Mouse (Mus musculus): ENCODE data around the gene Flywch1.
A peak's percentile ranks its signal among the peaks of the same experiment; 100 is the strongest.

The Flywch1 gene

DNA sequence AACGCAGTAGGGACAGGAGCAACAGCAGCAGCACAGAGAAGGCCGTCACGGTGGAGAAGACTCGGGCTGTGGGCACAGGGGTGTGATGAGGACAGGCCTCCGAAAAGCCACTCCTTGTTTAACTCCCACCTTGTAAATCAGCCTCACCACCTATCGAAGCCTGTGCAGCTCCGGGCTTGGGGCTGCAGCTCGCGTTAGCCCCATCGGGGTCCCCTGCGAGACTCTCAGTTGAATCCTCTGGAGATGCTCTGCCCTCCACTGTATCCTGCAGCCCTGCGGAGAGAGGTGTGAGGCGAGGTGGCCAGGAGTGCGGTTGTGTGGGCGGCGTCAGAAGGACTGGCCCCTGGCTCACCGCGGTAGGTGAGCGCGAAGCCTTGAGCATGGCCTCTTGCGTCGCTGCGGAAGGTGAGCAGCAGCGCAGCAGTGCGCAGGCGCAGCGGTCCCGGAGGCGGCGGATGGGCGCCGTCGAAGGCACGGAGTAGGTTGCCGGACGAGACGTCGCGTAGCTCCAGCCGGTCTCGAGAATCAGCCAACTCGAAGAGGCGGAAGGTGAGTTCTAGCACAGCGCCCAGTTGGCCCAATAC is 29.1 kb downstream of the Flywch1 start:
- DNase-seq, result peak; percentile 40 to 57

GRCm38 (mm10) chr17:23741359-23742209 is 29.8 kb downstream of the Flywch1 start:
- DNase-seq, result no peak

DNA sequence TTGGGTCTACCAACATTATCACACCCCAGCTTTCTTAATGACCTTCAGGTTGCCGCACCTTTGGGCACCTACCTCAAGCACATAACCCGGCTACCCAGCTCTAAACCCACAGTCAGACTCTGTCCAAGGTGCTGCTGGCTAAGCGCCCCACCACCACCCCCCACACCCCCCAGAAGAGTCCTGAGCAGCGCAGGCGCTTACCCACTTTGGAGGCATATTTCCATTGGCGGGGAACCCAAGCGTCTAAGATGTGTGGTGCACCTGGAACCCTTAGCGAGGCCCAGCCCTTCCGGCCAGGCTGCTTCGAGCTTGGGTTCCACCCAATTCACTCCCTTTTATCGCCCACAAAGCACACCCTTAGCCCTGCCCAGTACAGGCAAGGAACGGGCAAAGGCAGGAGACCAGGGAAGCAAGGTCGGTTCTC is 30.8 kb downstream of the Flywch1 start, which contains the start of gene Paqr4:
Paqr4 (minus strand) TSS at position 270 of the 424 bp plus-strand sequence.
- peak in 1 of 2 experiments; percentile 30 for DNase-seq

- peak; percentile 64 to 75 for DNase-seq
Observed at GRCm38 (mm10) chr17:23740136-23740584, 31.2 kb downstream of the Flywch1 start.

GRCm38 (mm10) chr17:23739202-23740135 is 31.9 kb downstream of the Flywch1 start:
- no peak for DNase-seq

GRCm38 (mm10) chr17:23738836-23739201 is 32.6 kb downstream of the Flywch1 start:
- no peak for DNase-seq

- peak in 1 of 2 experiments; percentile 17 for DNase-seq
Observed at GRCm38 (mm10) chr17:23737493-23738445, 33.6 kb downstream of the Flywch1 start.

GRCm38 (mm10) chr17:23734341-23734740 is 37.1 kb downstream of the Flywch1 start:
- no peak for DNase-seq

GRCm38 (mm10) chr17:23730441-23730840 is 41.0 kb downstream of the Flywch1 start:
- DNase-seq, result no peak

DNA sequence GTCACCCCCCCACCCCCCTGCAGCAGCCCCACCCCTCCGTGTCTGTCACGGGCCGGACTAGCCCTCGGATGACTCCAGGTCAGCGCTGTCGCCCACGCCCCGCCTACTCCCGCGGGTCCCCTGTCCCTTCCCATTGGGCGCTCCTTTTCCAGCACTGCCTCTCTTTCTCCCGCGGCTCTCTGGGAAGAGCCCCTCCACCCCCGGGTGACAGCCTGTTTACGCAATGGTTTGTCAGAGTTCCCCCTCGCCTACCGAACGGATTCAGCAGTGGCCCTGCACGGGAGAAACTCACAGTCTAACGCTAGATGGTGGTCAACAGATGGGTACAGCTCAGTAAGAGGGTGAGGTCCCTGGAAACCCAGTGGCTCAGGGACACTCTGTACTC is 44.7 kb downstream of the Flywch1 start:
- no peak for DNase-seq

DNA sequence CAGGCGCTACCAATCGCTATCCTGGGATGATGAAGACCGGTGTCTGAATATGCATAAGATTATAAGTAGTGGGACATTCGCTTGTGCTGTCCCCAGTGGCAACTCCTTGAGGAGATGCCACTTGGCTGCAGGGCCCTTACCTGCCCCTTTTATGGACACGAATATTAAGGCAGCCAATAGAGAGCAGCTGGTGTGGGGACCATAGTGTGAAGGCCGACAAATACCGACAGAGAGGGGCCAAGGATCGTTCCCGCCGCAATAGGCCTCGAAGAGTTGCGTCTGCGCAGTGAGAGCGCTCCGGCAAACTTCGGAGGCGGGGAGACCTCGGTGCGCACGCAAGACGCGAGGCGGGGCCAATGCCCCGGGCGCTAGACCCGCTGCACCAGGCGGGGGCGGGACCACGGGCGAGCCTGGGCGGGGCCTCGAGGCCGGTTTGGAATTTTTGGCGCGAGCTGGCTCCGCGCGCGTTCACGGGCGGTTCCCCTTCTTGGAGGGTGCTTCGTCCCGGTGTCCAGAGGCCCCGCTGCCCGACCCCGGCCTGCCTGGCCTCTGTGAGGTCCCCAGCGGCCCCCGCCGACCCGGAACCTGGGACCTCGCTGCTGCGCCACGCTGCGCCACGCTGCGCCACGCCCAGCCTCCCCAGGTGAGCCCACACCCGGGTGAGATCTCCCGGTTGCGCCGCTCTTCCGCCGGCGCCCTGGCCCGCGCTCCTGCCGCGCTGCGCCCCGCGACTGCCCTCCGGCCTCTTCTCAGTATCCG is 45.2 kb downstream of the Flywch1 start, which contains the start of gene Pkmyt1:
Pkmyt1 (plus strand) TSS at position 338 of the 759 bp plus-strand sequence.
- peak; percentile 95 to 96 for DNase-seq

- no peak for DNase-seq
Observed at GRCm38 (mm10) chr17:23725477-23725876, 45.9 kb downstream of the Flywch1 start.

GRCm38 (mm10) chr17:23722376-23723125 is 48.9 kb downstream of the Flywch1 start, which contains the start of gene 1520401A03Rik:
Gene 1520401A03Rik (minus strand): TSS chr17:23722783.
- DNase-seq, result no peak

DNA sequence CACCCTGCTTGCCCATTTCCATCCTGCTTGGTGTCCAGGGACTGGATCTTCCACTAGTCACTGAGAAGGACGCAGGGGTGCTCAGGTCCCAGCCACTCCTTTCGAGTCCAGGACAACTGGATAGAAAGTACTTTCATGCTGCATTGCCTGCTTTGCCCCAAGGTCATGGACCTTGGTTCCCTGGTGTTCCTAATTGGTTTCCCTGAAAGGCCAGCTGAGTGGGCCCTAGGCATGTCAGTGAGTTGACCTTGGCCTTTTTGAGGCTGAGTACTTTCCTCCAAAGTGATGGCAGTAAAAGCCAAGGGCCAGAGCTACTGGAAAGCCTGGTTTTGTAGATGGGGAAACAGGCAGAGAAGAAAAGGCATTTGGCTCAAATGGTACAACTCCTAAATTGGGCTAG is 49.5 kb downstream of the Flywch1 start:
- DNase-seq, result no peak

GRCm38 (mm10) chr17:23719455-23719854 is 51.9 kb downstream of the Flywch1 start:
- no peak for DNase-seq

DNA sequence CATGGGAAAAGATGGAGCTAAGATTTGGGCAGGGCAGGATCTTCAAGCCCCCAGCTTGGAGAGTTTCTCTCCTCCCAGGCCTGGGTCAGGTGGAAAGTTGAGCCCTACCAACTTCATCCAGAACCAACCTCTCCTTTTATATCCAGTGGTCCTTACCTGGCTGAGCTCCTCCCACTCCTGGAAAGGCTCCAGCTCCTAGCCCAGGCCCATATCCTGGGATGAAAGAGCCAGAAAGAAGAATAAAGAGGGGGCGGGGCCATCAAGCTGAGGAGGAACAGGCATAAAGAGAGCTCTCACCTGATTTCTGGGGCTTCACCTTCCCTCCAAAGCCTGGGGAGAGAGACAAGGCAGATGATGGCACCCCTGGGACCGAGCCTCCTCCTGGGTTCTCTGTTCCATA is 54.4 kb downstream of the Flywch1 start:
- no peak for DNase-seq

DNA sequence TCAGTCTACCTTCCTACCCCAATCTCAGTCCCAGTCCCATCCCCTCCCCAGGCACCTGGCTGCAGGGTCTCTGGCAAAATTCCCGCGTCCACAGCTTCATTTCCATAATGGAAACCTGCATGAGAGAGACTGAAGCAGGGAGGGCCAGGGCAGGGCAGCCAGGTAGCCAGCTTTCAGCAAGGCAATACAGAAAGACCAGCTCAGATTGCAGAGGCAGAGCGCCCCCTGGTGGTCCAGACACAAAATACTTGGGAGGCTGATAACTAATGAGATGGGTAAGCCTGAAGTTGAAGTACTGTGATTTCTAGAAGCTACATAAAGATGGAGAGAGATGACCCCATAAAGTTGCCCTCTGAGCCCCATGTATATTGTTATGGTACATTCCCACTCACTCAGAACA is 65.2 kb downstream of the Flywch1 start:
- DNase-seq, result peak; percentile 60 to 64

DNA sequence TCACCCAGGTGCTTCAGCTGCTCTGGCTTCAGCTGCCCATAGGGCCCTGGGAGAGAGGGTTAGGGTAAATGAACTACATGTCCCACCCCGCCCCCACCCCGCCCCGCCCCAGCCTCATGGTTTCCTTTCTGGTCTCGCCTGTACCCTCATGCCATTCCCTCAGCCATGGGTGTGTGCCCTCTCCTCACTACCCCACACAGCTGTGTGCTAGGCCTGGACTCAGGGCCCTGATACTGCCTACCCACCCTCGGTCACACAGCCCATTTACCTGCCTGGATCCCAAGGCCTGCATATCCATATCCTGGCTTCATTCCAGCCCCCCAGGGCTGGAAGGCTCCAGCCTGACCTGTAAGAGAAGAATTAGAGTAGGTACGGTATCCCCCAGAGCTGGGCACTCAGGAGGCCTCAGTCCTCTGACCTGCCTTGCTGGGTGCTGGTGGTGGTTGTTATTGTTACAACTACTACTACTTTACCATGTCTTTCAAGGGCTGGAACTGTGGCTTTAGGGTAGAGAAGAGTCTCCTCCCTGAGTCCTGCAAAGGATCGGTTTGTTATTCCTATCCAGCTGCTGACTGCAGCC is 65.8 kb downstream of the Flywch1 start:
- no peak for DNase-seq

DNA sequence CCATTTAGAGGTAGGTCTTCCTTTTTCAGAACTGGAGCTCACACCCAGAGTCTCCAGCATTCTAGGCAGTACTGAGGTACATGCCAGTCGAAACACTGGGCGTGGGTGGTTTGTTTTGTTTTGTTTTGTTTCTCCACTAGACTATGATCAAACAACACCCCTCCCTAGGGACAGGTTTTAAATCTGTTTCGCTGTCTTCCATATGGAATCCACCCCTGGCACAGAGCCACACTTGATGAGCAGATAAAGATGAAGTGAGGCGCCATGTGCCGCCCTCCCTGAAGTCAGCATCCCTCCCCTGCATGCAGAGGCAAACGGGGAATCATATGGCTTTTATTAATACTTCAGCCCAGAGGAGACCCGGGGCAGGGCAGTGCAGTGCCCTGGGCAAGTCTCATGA is 66.7 kb downstream of the Flywch1 start:
- no peak for DNase-seq

DNA sequence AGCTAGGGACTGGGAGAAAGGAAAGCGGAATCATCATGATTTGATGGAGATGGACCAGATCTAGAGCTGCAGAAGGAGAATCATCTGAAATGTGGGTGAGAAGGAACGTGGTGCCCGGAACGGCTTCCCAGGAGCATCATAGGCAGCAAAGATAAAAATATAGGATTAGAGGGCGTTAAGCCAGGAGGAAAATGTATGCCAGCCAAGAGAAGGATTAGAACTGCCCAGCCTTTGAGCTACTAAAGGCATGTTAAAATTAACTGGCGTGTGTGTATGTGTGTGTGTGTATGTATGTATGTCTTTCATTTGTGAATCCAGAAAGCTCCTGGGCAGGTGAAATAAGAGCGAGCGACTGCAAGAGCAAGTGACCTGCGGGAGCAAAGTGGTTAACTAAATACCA is 68.1 kb downstream of the Flywch1 start:
- DNase-seq, result no peak
